Mouse (Mus musculus) midbrain, embryonic 16.5 days (tissue): ENCODE measurements around the gene Zkscan2. TPM values are rescaled to one million over a fixed set of nuclear protein-coding genes. Genes with fewer than 3 reads are reported as not detected.

Source experiments
- ATAC-seq: fragments of 200-750 bp; cut with Nextera tagmentation; 2 replicates; pipeline ENCODE4 v1.8.0; 2017; ENCODE audit warnings: moderate TSS enrichment
- H3K27ac ChIP-seq: fragments of 300-500 bp; sonication (generic); 2 replicates; pipeline ENCODE4 v1.5.1; 2014; ENCODE audit warnings: mild to moderate bottlenecking, low read length, mixed read lengths
- H3K27me3 ChIP-seq: fragments of 300-500 bp; sonication (generic); 2 replicates; pipeline ENCODE4 v1.6.1; 2014; ENCODE audit warnings: low read depth, low read length, mixed read lengths; ENCODE audit not compliant: control insufficient read depth, insufficient read depth
- H3K36me3 ChIP-seq: fragments of 300-500 bp; sonication (generic); 2 replicates; pipeline ENCODE4 v1.6.1; 2014; ENCODE audit warnings: mild to moderate bottlenecking, low read length, moderate library complexity, mixed read lengths; ENCODE audit not compliant: control insufficient read depth, insufficient read depth
- H3K4me1 ChIP-seq: fragments of 300-500 bp; sonication (generic); 2 replicates; pipeline ENCODE4 v1.6.1; 2014; ENCODE audit warnings: mild to moderate bottlenecking, low read length, mixed read lengths; ENCODE audit not compliant: control insufficient read depth, insufficient read depth
- H3K4me2 ChIP-seq: fragments of 300-500 bp; sonication (generic); 2 replicates; pipeline ENCODE4 v1.6.1; 2014; ENCODE audit warnings: mild to moderate bottlenecking, low read length, mixed read lengths
- H3K4me3 ChIP-seq: fragments of 300-500 bp; sonication (generic); 2 replicates; pipeline ENCODE4 v1.5.1; 2014; ENCODE audit warnings: low read depth, mild to moderate bottlenecking, low read length, moderate library complexity, mixed read lengths
- H3K9ac ChIP-seq: fragments of 300-500 bp; sonication (generic); 2 replicates; pipeline ENCODE4 v1.6.1; 2014; ENCODE audit warnings: low read depth, low read length, mixed read lengths
- H3K9me3 ChIP-seq: fragments of 300-500 bp; sonication (generic); replicated peaks from 2 replicates; pipeline ENCODE4 v1.6.1; 2014; ENCODE audit warnings: mild to moderate bottlenecking, low read length, mixed read lengths; ENCODE audit not compliant: control insufficient read depth, poor library complexity, severe bottlenecking
- WGBS: fragments of 180-500 bp; shearing (Covaris S2); extraction: QIAGEN DNeasy Blood & Tissue Kit; methylation state at CpG from one replicate; pipeline ENCODE4 v1.1.7; 2014; 5-methylcytosine and 5-hydroxymethylcytosine counted together
- polyA plus RNA-seq: library from polyadenylated mRNA; unstranded; fragments of >200 nt; fragmentation: Nextera tagmentation; extraction: Ambion mirVana; gene quantifications from 2 replicates; pipeline ENCODE4 v1.2.1, GENCODE M21; 2015

Zkscan2 gene
- polyA plus RNA-seq, 1 experiment from 2014 or later, result 13.6 TPM

DNA sequence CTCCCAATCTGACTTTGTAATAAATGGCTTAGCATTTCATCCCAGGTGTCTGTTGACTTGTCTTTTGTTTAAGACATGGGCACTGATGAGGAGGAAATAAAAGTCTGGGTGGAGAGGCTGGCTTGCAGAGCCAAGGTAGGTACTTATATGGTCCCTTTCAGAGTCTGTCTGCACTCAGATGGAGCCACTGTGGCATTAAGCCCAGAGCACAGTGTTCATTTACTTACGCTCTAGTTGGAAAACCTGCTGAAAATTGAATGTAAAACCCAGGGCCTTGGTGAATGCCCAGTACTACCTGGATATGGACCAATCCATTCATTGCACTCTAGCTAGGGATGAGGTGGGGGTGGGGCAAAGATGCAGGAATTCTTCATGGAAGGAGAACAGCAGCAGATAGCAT is 32.3 kb downstream of the Zkscan2 start:
- H3K36me3 ChIP-seq, result no peaks in the 10 kb centered on the region
- H3K9ac ChIP-seq, result 0 out of 2 replicates have a peak overlapping the region, but pooled peaks have one; percentile 16
- H3K27ac ChIP-seq, result no peak overlapping the region
- H3K27me3 ChIP-seq, result no peaks in the 10 kb centered on the region
- H3K4me2 ChIP-seq, result no peak overlapping the region
- WGBS, result 91% methylated on average over 1 of the region's 1 CpGs
- peaks cover 3% of the 10 kb centered on the region; the same call in 1 of the 2 replicates for H3K9me3 ChIP-seq
- no peak for ATAC-seq
- H3K4me3 ChIP-seq, result no peak overlapping the region
- H3K4me1 ChIP-seq, result no peaks in the 10 kb centered on the region

DNA sequence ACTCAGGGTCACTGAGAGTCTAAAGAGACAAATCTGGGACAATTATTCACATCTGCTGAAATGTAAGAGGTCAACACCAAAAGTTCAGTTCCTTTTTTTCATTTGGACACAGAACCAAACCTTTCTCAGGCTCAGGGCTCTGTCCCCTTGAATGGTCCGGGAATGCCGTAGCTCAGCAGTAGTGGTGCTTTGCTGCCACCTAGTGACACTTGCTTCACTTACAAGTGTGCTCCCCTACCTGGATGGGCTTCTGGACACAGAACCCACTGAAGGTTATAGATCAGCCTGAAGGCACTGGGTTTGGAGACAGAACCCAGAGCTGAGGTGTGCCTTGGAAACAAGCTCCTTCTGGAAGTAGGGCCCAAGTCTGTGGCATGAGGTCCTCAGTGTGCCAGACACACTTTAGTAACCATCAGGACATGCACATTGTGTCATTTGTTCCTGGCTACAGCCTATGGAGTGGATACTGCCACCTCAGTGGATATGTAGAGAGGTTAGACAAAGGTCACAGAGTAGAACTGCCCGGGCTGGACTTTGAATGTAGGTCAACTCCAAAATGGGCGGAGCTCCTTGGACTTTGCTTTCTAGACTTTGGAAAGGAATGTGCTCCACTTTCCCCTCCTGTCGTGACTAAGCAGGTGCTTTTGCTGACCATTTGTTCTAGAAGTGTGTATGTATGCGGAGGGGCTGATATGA is 34.4 kb downstream of the Zkscan2 start:
- H3K4me2 ChIP-seq, result no peak overlapping the region
- no peaks in the 10 kb centered on the region for H3K4me1 ChIP-seq
- no peak overlapping the region for H3K27ac ChIP-seq
- no peaks in the 10 kb centered on the region for H3K9me3 ChIP-seq
- H3K4me3 ChIP-seq, result no peak overlapping the region
- 34% methylated on average over 6 of the region's 6 CpGs for WGBS
- H3K9ac ChIP-seq, result no peak overlapping the region
- peak; percentile 71; the same call in 1 of the 2 replicates for ATAC-seq
- no peaks in the 10 kb centered on the region for H3K27me3 ChIP-seq
- no peaks in the 10 kb centered on the region for H3K36me3 ChIP-seq

DNA sequence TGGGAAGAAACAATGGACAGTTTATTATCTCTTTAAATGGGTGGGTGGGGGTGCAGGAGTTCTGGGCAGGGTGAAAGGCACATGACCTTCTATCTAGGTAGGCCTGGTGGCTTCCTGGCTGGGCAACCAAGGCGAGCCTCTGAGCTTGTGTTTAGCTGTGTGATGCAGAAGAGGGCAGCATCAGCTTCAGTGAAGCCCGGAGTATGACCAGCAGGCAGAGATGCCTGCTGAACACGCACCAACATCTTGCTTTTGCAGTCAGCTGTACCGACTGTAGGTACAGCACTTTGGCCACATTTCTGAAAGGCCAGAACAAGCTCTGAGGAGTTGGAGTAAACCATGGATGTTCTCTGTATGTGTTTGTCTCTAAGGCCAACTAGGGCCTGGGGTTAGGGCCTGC is 36.7 kb downstream of the Zkscan2 start:
- H3K9ac ChIP-seq, result no peak overlapping the region
- H3K9me3 ChIP-seq, result no peaks in the 10 kb centered on the region
- no peak overlapping the region for H3K4me3 ChIP-seq
- no peak for ATAC-seq
- no peaks in the 10 kb centered on the region for H3K27me3 ChIP-seq
- H3K27ac ChIP-seq, result no peak overlapping the region
- no peaks in the 10 kb centered on the region for H3K4me1 ChIP-seq
- H3K36me3 ChIP-seq, result no peaks in the 10 kb centered on the region
- H3K4me2 ChIP-seq, result no peak overlapping the region
- WGBS, result 83% methylated on average over 4 of the region's 4 CpGs

DNA sequence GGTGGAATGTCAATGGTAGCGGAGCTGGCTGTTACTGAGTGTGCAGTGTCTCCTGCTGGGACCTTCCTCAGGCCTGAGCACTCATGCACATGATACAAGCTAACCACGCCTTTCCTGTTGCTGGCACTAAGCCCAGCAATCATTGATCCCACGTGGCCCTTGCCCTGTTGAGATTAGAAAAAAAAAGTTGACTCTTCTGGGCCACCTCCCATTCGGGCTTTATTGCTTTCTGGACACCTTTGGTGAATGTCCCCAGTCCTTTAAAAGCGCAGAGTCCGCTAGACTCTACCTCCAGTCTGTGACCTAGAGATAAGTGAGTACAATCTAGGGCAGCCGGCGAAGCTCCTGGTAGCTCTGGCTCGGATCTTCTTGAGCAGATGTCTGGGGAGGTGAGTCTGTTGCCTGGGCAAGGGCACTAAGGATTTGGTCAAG is 38.2 kb downstream of the Zkscan2 start, which contains the start of gene Aqp8:
Aqp8 (plus strand) TSS at position 222 of the 432 bp plus-strand sequence.
- no peak for ATAC-seq
- Histone ChIP-seq H3K27ac (no peak within 1 kb of the TSS), H3K4me1 (no peaks in the 10 kb centered on the region), H3K36me3 (no peaks in the 10 kb centered on the region), H3K27me3 (no peaks in the 10 kb centered on the region), H3K4me2 (no peak within 1 kb of the TSS), H3K9ac (no peak within 1 kb of the TSS), H3K9me3 (no peaks in the 10 kb centered on the region), H3K4me3 (no peak within 1 kb of the TSS)
- 70% methylated on average over 9 of the region's 9 CpGs for WGBS

- WGBS, result 80% methylated on average over 4 of the region's 4 CpGs
- Histone ChIP-seq H3K4me2 (no peak overlapping the region), H3K4me1 (no peaks in the 10 kb centered on the region), H3K9me3 (no peaks in the 10 kb centered on the region), H3K9ac (no peak overlapping the region), H3K4me3 (no peak overlapping the region), H3K36me3 (no peaks in the 10 kb centered on the region), H3K27me3 (no peaks in the 10 kb centered on the region), H3K27ac (no peak overlapping the region)
- ATAC-seq, result no peak
These were observed 38.9 kb downstream of the Zkscan2 start for GRCm38 (mm10) chr7:123461316-123461715.

DNA sequence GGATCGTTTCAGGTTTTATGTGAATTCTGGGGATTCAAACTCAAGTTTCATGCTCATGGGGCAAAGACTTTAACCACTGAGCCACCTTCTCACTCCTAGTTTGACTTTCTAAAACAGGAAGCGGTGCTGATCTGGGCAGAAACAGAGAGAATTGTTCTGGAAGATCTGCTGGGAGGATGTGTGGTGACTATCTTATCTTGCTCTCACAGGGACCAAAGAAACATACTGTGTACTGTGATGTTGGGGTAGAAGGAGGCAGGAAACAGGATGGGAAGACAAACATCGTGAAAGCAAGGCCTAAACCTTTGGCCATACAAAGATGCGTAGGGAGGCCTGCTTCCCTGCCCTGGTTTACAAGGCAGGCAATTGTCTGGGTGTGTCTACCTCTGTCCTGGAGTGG is 41.0 kb downstream of the Zkscan2 start:
- no peak for ATAC-seq
- Histone ChIP-seq H3K27me3 (no peaks in the 10 kb centered on the region), H3K4me1 (no peaks in the 10 kb centered on the region), H3K9ac (no peak overlapping the region), H3K27ac (no peak overlapping the region), H3K36me3 (no peaks in the 10 kb centered on the region), H3K9me3 (no peaks in the 10 kb centered on the region), H3K4me3 (no peak overlapping the region), H3K4me2 (no peak overlapping the region)
- 85% methylated on average over 4 of the region's 4 CpGs for WGBS

DNA sequence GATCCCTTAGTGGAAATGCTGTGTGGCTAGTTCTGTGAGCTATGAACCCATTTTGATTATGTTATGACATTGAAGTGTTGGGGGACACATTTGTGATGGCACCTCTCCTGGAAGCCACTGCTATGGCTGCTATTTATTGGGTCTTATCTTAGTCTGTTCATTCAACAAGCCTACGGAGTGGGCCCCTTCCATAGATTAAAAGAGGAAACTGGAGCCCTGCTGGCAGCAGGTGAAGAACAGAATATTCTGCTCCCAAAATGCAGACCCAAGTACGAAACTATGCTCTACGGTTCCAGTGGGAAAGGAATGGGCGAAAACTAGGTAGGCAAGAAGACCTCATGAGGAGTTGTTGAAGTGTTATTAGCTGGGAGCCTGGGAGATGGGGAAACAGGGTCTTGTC is 41.9 kb downstream of the Zkscan2 start:
- no peaks in the 10 kb centered on the region for H3K36me3 ChIP-seq
- H3K4me3 ChIP-seq, result no peak overlapping the region
- ATAC-seq, result no peak
- no peaks in the 10 kb centered on the region for H3K9me3 ChIP-seq
- H3K9ac ChIP-seq, result no peak overlapping the region
- no peaks in the 10 kb centered on the region for H3K4me1 ChIP-seq
- H3K4me2 ChIP-seq, result no peak overlapping the region
- no peaks in the 10 kb centered on the region for H3K27me3 ChIP-seq
- 89% methylated on average over 4 of the region's 4 CpGs for WGBS
- H3K27ac ChIP-seq, result no peak overlapping the region

DNA sequence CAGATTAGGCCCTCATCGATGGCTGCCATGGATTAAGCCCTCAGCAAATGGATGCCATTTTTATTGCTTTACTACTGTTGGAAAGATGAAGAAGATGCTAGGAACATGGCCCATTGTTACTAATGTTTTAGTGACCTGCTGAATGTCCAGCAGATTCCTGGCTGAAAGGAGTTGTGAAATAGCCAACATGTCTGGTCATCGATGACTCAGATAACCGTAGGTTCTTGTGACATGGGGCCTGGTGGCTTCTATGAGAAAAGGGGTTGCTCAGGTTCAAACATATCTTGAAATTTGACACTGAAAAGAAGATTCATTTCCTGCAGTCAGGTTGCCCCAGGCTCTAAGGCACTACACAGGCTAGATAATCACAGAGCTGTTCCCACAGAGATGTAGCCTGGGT is 45.2 kb downstream of the Zkscan2 start:
- 96% methylated on average over 3 of the region's 3 CpGs for WGBS
- no peak for ATAC-seq
- Histone ChIP-seq H3K27ac (no peak overlapping the region), H3K9ac (no peak overlapping the region), H3K36me3 (no peaks in the 10 kb centered on the region), H3K4me3 (no peak overlapping the region), H3K9me3 (no peaks in the 10 kb centered on the region), H3K4me2 (no peak overlapping the region), H3K27me3 (no peaks in the 10 kb centered on the region), H3K4me1 (no peaks in the 10 kb centered on the region)

DNA sequence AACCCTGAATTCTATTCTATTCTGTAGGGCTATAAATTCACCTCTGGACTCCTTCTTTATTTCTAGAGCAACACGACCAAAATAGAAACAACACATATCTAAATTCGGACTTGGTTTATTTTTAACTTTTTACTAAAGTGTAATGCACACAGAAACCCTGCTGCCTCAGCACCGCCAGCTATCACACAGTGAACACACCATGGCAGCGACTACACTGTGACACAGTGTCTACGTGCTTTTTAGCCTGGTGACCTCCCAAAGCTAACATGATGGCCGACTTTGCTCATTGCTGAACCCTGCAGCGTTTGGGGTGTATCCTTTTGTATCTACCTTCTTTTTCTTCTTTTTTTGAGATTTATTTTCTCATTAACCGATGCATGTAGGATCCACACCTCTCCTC is 47.2 kb downstream of the Zkscan2 start:
- Histone ChIP-seq H3K4me3 (no peak overlapping the region), H3K9ac (no peak overlapping the region), H3K4me2 (no peak overlapping the region), H3K27me3 (no peaks in the 10 kb centered on the region), H3K9me3 (no peaks in the 10 kb centered on the region), H3K36me3 (no peaks in the 10 kb centered on the region), H3K4me1 (no peaks in the 10 kb centered on the region), H3K27ac (no peak overlapping the region)
- 92% methylated on average over 8 of the region's 8 CpGs for WGBS
- ATAC-seq, result no peak
